Mouse (Mus musculus): Measurements from ENCODE around the gene Cic. TPM values are rescaled to one million over a fixed set of nuclear protein-coding genes. Genes with fewer than 3 reads are reported as not detected.

Gene Cic
- total RNA-seq (2023): 318 TPM

GRCm38 (mm10) chr7:25267301-25267750, at the start of gene Cic:
Gene Cic, plus strand, starts transcription at chr7:25267704.

GRCm38 (mm10) chr7:25220457-25221101, 46.9 kb upstream of the Cic start, which contains the start of gene Dedd2:
Gene Dedd2, minus strand, starts transcription at chr7:25220615.

GRCm38 (mm10) chr7:25221102-25221883, 46.2 kb upstream of the Cic start, which contains the start of gene Zfp526:
Gene Zfp526, plus strand, starts transcription at chr7:25221425.

DNA sequence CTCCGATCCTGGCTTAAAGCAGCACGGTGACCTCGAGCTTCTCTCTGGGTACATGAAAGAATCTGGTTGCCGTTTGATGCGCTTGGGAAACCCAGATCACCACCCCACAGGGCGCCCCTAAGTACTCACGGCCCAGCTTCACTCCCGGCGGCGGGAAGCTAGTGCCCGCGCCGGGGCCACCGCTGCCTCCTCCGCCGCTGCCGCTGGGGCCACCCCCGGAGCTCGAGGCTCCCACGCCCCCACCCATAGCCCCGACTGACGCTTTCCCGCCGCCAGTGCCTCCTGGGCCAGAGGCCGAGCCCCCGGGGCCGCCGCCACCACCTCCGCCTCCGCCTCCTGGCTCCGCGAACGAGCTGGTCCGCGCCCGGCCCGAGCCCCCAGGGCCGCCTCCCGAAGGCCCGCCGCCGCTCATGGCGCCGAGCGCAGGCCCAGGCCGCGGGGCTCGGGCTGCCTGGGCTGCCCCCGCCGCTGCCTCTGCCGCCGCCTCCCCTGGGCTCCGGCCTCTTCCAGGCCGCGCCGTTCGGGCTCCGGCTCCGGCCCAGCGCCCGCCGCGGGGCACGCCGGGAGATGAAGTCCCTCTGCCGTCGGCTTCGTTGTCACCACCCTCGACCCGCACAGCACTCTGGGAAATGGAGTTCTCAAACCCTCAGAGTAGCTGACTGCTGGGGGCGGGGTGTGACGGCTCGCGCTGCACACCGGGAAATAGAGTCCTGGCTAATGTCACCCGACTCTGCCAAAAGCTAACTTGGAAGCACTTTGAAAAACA, 30.1 kb upstream of the Cic start, which contains the start of gene Gsk3a:
Gene Gsk3a (minus strand): TSS at position 603 of the 766 bp plus-strand sequence.

DNA sequence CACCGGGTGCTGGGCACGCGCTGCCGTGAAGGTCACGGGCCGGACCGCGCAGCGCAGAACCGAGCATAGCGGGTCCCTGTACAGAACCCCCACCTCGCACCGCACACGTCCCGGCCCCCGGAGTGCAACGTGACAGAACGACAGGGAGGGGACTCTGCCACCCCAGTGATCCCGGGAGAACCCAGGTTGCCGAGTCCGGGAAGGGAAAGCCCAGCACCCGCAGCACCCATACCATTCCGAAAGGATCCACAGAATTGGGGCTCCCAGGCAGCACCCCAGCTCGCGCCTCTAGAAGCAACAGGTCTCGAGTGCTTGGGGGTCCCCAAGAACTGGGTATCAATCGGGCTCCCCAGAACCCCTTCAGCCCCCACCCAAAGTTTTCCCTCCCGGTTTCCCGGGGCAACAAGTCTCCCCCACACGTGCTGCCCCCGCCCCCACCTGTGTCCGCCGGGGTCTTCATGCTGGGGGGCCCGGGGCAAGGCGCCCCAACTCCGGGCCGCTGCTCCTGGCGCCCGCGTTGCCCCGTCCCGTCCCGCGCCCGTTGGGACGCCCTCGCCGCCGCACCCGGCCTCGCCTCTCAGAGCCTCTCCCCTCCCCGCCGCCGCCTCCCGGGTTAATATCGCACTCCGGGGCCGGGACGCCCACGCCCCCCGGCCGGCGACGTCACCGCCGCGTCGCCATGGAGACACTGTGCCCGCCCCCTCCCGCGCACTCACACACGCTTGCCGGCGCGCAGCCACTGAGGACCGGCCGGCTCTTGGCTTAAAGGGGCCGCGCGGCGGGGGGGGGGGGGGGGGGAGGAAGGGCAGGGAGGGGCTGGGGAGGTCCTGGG, 17.1 kb upstream of the Cic start, which contains the start of gene Erf:
Gene Erf (minus strand): TSS at position 621 of the 832 bp plus-strand sequence.

GRCm38 (mm10) chr7:25297454-25298325, 30.2 kb downstream of the Cic start, which contains the start of gene Pafah1b3:
Gene Pafah1b3, minus strand, starts transcription at chr7:25297986.

DNA sequence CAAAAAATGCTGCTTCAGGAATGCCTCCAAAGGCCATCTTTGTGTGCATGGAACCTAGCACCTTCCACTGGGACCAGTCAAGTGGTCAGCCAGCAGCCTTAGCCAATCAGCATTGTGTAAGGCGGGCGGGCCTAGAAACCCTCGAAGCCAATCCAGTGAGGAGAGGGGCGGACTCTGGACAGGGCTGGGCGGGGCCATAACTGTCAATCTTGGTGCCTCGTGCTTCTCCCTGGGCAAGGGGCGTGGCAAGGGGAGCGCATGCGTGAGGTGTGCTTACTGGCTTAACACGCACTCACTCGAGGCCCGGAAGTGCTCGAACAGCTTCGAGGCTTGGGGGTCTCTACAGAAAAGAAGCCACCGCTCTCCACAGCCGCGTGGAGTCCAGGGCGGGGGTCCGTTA, 33.6 kb downstream of the Cic start, which contains the start of gene Prr19:
Gene Prr19 (plus strand): TSS at position 349 of the 400 bp plus-strand sequence.

DNA sequence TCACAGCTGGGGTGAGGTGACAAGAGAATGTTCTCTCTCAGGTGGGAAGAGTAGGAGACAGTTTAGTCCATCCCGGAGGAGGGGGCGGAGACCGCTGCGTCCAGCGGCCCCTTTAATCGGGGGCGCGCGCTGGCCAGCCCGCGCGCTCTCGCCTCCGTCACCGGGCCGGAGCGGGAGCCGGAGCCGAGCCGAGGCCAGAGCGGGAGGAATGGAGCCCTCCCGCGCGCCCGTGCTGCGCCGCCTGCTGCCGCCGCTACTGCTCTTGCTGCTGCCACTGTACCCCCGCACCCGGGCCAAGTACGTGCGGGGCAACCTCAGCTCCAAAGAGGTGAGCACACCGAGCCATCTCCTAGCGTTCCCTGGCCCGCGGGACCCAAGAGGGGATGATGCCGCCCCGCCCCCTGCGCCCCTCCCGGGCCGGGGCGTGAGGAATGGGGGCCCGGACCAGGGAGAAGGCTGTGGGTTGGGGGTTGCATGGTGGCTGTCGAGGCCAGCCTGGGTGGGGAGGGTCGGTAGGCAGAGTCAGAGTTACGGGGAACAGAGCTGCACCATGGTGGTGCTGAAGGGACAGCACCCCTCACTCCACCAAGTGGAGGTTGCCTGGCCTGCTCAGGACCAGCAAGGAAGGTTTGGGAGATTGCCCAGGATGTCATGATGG, 38.6 kb downstream of the Cic start, which contains the start of gene Tmem145:
Gene Tmem145 (plus strand): TSS at position 151 of the 658 bp plus-strand sequence.

GRCm38 (mm10) chr7:25316532-25317445, 49.3 kb downstream of the Cic start, which contains the start of gene Megf8:
Gene Megf8, plus strand, starts transcription at chr7:25317164.

Other genes starting within 250 kb of the Cic start
- 5.6 TPM for gene Grik5, start 195.4 kb upstream of the Cic start, total RNA-seq (2023)
- 21.9 TPM for gene Zfp574, start 195.1 kb upstream of the Cic start, total RNA-seq (2023)
- 16.6 TPM for gene Pou2f2, start 88.0 kb upstream of the Cic start, total RNA-seq (2023)
- gene Dedd2, start 47.1 kb upstream of the Cic start, total RNA-seq (2023): 100 TPM
- 18.2 TPM for gene Zfp526, start 46.3 kb upstream of the Cic start, total RNA-seq (2023)
- 84.8 TPM for gene Gsk3a, start 29.9 kb upstream of the Cic start, total RNA-seq (2023)
- gene Erf, start 16.9 kb upstream of the Cic start, total RNA-seq (2023): 41.5 TPM
- 9.2 TPM for gene Pafah1b3, start 30.3 kb downstream of the Cic start, total RNA-seq (2023)
- gene Prr19, start 33.7 kb downstream of the Cic start, total RNA-seq (2023): not detected
- gene Tmem145, start 38.4 kb downstream of the Cic start, total RNA-seq (2023): not detected
- gene Megf8, start 49.5 kb downstream of the Cic start, total RNA-seq (2023): 1.1 TPM
- not detected for gene Cnfn, start 102.0 kb downstream of the Cic start, total RNA-seq (2023)
- gene Lipe, start 131.0 kb downstream of the Cic start, total RNA-seq (2023): 14.6 TPM
- not detected for gene Cxcl17, start 145.2 kb downstream of the Cic start, total RNA-seq (2023)
- 2.2 TPM for gene Ceacam1, start 209.9 kb downstream of the Cic start, total RNA-seq (2023)